Mouse (Mus musculus) bone marrow macrophage, adult 2 months (primary cell): ENCODE measurements around the gene Hist1h4b.

Experiments used
- CTCF ChIP-seq: IDR thresholded peaks from 2 replicates; pipeline ENCODE4 v1.5.1; 2012; ENCODE audit warnings: low read depth, mild to moderate bottlenecking, low read length, moderate library complexity
- POLR2A ChIP-seq: IDR thresholded peaks from 2 replicates; pipeline ENCODE4 v1.6.1; 2012; ENCODE audit warnings: mild to moderate bottlenecking, low read depth, low read length, borderline replicate concordance

DNA sequence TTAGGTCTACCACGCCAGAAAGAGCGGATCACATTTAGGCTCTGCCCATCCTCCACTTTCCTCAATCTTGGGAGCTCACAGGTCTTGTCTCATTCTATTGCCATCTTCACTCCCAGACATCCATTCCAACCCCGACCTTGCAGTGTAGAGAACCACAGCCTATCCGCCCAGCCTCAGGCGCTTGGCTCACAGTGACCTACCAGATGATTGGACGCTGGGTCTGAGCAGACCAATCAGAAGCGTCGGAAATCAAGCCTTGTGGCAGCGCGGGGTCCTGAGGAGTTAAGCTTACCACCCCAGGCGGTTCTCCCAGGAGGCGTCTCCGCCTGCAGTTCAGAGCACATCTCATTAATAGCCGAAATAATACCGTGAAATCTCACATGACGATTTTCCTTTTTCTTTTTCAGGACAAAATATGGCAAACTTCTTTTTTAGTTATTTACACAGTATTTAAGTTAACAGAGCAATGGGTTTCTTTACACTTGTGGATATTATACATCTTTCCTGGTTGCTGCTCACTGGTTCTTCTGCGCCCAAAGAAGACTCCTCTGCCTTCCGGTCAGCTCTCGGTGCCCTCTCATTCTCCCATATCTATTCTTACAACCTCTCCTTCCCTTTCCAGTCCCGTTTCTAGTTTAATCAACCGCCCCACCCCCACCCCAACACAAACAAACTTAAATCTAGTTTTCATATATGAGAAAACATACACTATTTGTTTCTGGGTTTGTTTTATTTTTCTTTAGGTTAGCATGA lies 15.9 kb downstream of the Hist1h4b start:
- TF ChIP-seq CTCF (no peak), POLR2A (no peak)
